Mouse (Mus musculus) small intestine, adult 2 months (tissue): ENCODE data around the gene Hba-a1. TPM values are rescaled to one million over a fixed set of nuclear protein-coding genes. Genes with fewer than 3 reads are reported as not detected.

Experiments used
- H3K27ac ChIP-seq: fragments of 200-500 bp; 2 replicates; pipeline ENCODE4 v1.5.1; 2012; ENCODE audit warnings: low read depth, low read length, control low read depth, inconsistent platforms; ENCODE audit not compliant: insufficient read depth
- H3K27me3 ChIP-seq: fragments of 200-500 bp; 2 replicates; pipeline ENCODE4 v1.6.1; 2012; ENCODE audit warnings: mild to moderate bottlenecking, moderate library complexity, low read length, inconsistent platforms; ENCODE audit not compliant: control insufficient read depth, insufficient read depth
- H3K36me3 ChIP-seq: fragments of 200-500 bp; 2 replicates; pipeline ENCODE4 v1.6.1; 2012; ENCODE audit warnings: mild to moderate bottlenecking, low read length, control low read depth, inconsistent platforms; ENCODE audit not compliant: control insufficient read depth, insufficient read depth
- H3K4me1 ChIP-seq: fragments of 200-500 bp; 2 replicates; pipeline ENCODE4 v1.6.1; 2012; ENCODE audit warnings: low read length, inconsistent platforms, mixed read lengths; ENCODE audit not compliant: control insufficient read depth, insufficient read depth, insufficient read length
- H3K4me3 ChIP-seq: fragments of 200-500 bp; 2 replicates; pipeline ENCODE4 v1.5.1; 2012; ENCODE audit warnings: low read depth, mild to moderate bottlenecking, control low read depth, inconsistent platforms, low read length, moderate library complexity
- CTCF ChIP-seq: fragments of 200-500 bp; IDR thresholded peaks from 2 replicates; pipeline ENCODE4 v1.5.1; 2012; ENCODE audit warnings: low read depth, mild to moderate bottlenecking, control low read depth, inconsistent platforms, low read length, moderate library complexity, mixed read lengths; ENCODE audit not compliant: insufficient replicate concordance, insufficient read length; ENCODE audit errors: extremely low read depth
- POLR2A ChIP-seq: fragments of 200-500 bp; IDR thresholded peaks from 2 replicates; pipeline ENCODE4 v1.6.1; 2012; ENCODE audit warnings: low read depth, mild to moderate bottlenecking, control low read depth, inconsistent platforms, low read length, moderate library complexity
- WGBS: fragments of 180-500 bp; shearing (Covaris S2); methylation state at CpG from one replicate; pipeline ENCODE4 v1.1.7; 2018; 5-methylcytosine and 5-hydroxymethylcytosine counted together
- polyA plus RNA-seq: library from polyadenylated mRNA; depleted of rRNA; stranded (reverse); fragments of >200 nt; gene quantifications from 2 replicates; pipeline ENCODE4 v1.2.3, GENCODE M21; 2012; rRNA removed

The Hba-a1 gene
- polyA plus RNA-seq, 1 experiment, result 70.6 TPM

- Histone ChIP-seq H3K27me3 (no peaks in the 10 kb centered on the region), H3K27ac (no peak overlapping the region), H3K36me3 (no peaks in the 10 kb centered on the region), H3K4me3 (no peak overlapping the region), H3K4me1 (no peaks in the 10 kb centered on the region)
- WGBS, result 45% methylated on average over 6 of the region's 6 CpGs
- TF ChIP-seq CTCF (no peak), POLR2A (no peak)
These were observed 47.8 kb downstream of the Hba-a1 start for GRCm38 (mm10) chr11:32331075-32331474.

- H3K4me3 ChIP-seq, result no peak overlapping the region
- H3K36me3 ChIP-seq, result no peaks in the 10 kb centered on the region
- 23% methylated on average over 5 of the region's 5 CpGs for WGBS
- no peak overlapping the region for H3K27ac ChIP-seq
- H3K27me3 ChIP-seq, result no peaks in the 10 kb centered on the region
- TF ChIP-seq CTCF (no peak), POLR2A (no peak)
- no peaks in the 10 kb centered on the region for H3K4me1 ChIP-seq
These were observed 48.5 kb downstream of the Hba-a1 start for GRCm38 (mm10) chr11:32331861-32332260.

GRCm38 (mm10) chr11:32333235-32333634, 49.9 kb downstream of the Hba-a1 start:
- Histone ChIP-seq H3K4me1 (peaks cover 3% of the 10 kb centered on the region; the same call in 1 of the 2 replicates), H3K27ac (no peak overlapping the region), H3K4me3 (no peak overlapping the region), H3K36me3 (no peaks in the 10 kb centered on the region), H3K27me3 (no peaks in the 10 kb centered on the region)
- no peak for TF ChIP-seq POLR2A
- no peak for TF ChIP-seq CTCF
- WGBS, result 71% methylated on average over 2 of the region's 2 CpGs

Other genes starting within 250 kb of the Hba-a1 start
- gene Il9r, start 83.2 kb upstream of the Hba-a1 start, polyA plus RNA-seq, result 0.85 and 1.4 TPM in 2 replicates
- gene Snrnp25, start 78.1 kb upstream of the Hba-a1 start, polyA plus RNA-seq, result 11.5 and 22.5 TPM in 2 replicates
- 56.7 and 64.4 TPM in 2 replicates for gene Rhbdf1, start 61.2 kb upstream of the Hba-a1 start, polyA plus RNA-seq
- gene Mpg, start 57.0 kb upstream of the Hba-a1 start, polyA plus RNA-seq, result 4.9 and 7.5 TPM in 2 replicates
- 25.1 and 35.7 TPM in 2 replicates for gene Nprl3, start 15.8 kb upstream of the Hba-a1 start, polyA plus RNA-seq
- gene Hba-x, start 7.1 kb upstream of the Hba-a1 start, polyA plus RNA-seq, result not detected in 2 replicates
- gene Hbq1b, start 3.5 kb downstream of the Hba-a1 start, polyA plus RNA-seq, result not detected in 2 replicates
- gene Hba-a2, start 13.0 kb downstream of the Hba-a1 start, polyA plus RNA-seq, result 106 and 108 TPM in 2 replicates
- gene Hbq1a, start 16.6 kb downstream of the Hba-a1 start, polyA plus RNA-seq, result not detected in 2 replicates
- 1.7 and 2.4 TPM in 2 replicates for gene Sh3pxd2b, start 64.3 kb downstream of the Hba-a1 start, polyA plus RNA-seq
- gene Ubtd2, start 171.9 kb downstream of the Hba-a1 start, polyA plus RNA-seq, result 1.6 TPM in 2 replicates
- gene Efcab9, start 248.6 kb downstream of the Hba-a1 start, polyA plus RNA-seq, result not detected in 2 replicates
- 12.7 and 49.4 TPM in 2 replicates for gene Stk10, start 249.8 kb downstream of the Hba-a1 start, polyA plus RNA-seq